Mouse (Mus musculus) limb, embryonic 15.5 days (tissue): ENCODE results near the gene Parp6. TPM values are rescaled to one million over a fixed set of nuclear protein-coding genes. Genes with fewer than 3 reads are reported as not detected.

Source experiments
- ATAC-seq: fragments of 200-750 bp; cut with Nextera tagmentation; 2 replicates; pipeline ENCODE4 v1.8.0; 2017; ENCODE audit warnings: low read depth, moderate TSS enrichment; ENCODE audit not compliant: insufficient number of reproducible peaks, low FRiP score, low TSS enrichment
- H3K27ac ChIP-seq: fragments of 300-500 bp; sonication (generic); 2 replicates; pipeline ENCODE4 v1.5.1; 2015; ENCODE audit warnings: moderate library complexity, mild to moderate bottlenecking, inconsistent platforms
- H3K27me3 ChIP-seq: fragments of 300-500 bp; sonication (generic); 2 replicates; pipeline ENCODE4 v1.6.1; 2015; ENCODE audit warnings: inconsistent platforms
- H3K36me3 ChIP-seq: fragments of 300-500 bp; sonication (generic); 2 replicates; pipeline ENCODE4 v1.6.1; 2015; ENCODE audit warnings: inconsistent platforms
- H3K4me1 ChIP-seq: fragments of 300-500 bp; sonication (generic); 2 replicates; pipeline ENCODE4 v1.6.1; 2015; ENCODE audit warnings: inconsistent platforms
- H3K4me2 ChIP-seq: fragments of 300-500 bp; sonication (generic); 2 replicates; pipeline ENCODE4 v1.6.1; 2015; ENCODE audit warnings: mild to moderate bottlenecking, inconsistent platforms
- H3K4me3 ChIP-seq: fragments of 300-500 bp; sonication (generic); 2 replicates; pipeline ENCODE4 v1.5.1; 2015; ENCODE audit warnings: mild to moderate bottlenecking, inconsistent platforms
- H3K9ac ChIP-seq: fragments of 300-500 bp; sonication (generic); 2 replicates; pipeline ENCODE4 v1.6.1; 2015; ENCODE audit warnings: inconsistent platforms
- H3K9me3 ChIP-seq: fragments of 300-500 bp; sonication (generic); 2 replicates; pipeline ENCODE4 v1.6.1; 2016; ENCODE audit warnings: inconsistent platforms
- WGBS: fragments of 180-500 bp; shearing (Covaris S2); methylation state at CpG from one replicate; pipeline ENCODE4 v1.1.7; 2015; 5-methylcytosine and 5-hydroxymethylcytosine counted together
- polyA plus RNA-seq: library from polyadenylated mRNA; unstranded; fragments of >200 nt; fragmentation: Nextera tagmentation; extraction: Ambion mirVana; gene quantifications from 2 replicates; pipeline ENCODE4 v1.2.1, GENCODE M21; 2015

The Parp6 gene
- polyA plus RNA-seq, 1 experiment from 2014 or later, result 27.8 TPM

- ATAC-seq, result no peak
- WGBS, result 72% methylated on average over 2 of the region's 2 CpGs
Measured at GRCm38 (mm10) chr9:59610950-59611349, 6.1 kb upstream of the Parp6 start.

GRCm38 (mm10) chr9:59615797-59616196 lies 1.3 kb upstream of the Parp6 start:
- 79% methylated on average over 2 of the region's 2 CpGs for WGBS
- no peak overlapping the region for H3K27ac ChIP-seq
- peaks cover 13% of the 10 kb centered on the region for H3K4me1 ChIP-seq
- no peaks in the 10 kb centered on the region for H3K27me3 ChIP-seq
- H3K9me3 ChIP-seq, result no peaks in the 10 kb centered on the region
- no peak overlapping the region for H3K9ac ChIP-seq
- H3K4me3 ChIP-seq, result no peak overlapping the region
- no peaks in the 10 kb centered on the region for H3K36me3 ChIP-seq
- no peak overlapping the region for H3K4me2 ChIP-seq
- no peak for ATAC-seq

More at GRCm38 (mm10) chr9:59610950-59611349, 6.1 kb upstream of the Parp6 start:
- Histone ChIP-seq H3K4me2 (no peak overlapping the region), H3K9ac (no peak overlapping the region), H3K27ac (no peak overlapping the region), H3K4me3 (no peak overlapping the region), H3K27me3 (no peaks in the 10 kb centered on the region), H3K9me3 (no peaks in the 10 kb centered on the region), H3K4me1 (no peaks in the 10 kb centered on the region), H3K36me3 (no peaks in the 10 kb centered on the region)

GRCm38 (mm10) chr9:59617307-59617973 lies 356 bp downstream of the Parp6 start:
- Histone ChIP-seq H3K4me1 (peaks cover 13% of the 10 kb centered on the region), H3K27ac (peak overlapping the region; percentile 94), H3K4me2 (peak overlapping the region; percentile 59), H3K4me3 (peak overlapping the region; percentile 96), H3K9me3 (no peaks in the 10 kb centered on the region), H3K27me3 (no peaks in the 10 kb centered on the region), H3K9ac (peak overlapping the region; percentile 83), H3K36me3 (peaks cover 6% of the 10 kb centered on the region)
- ATAC-seq, result no peak; the same call in 1 of the 2 replicates
- WGBS, result under 1% methylated on average over 51 of the region's 58 CpGs

GRCm38 (mm10) chr9:59638372-59638771 lies 21.3 kb downstream of the Parp6 start:
- no peaks in the 10 kb centered on the region for H3K9me3 ChIP-seq
- no peak overlapping the region for H3K27ac ChIP-seq
- no peak overlapping the region for H3K4me2 ChIP-seq
- H3K4me1 ChIP-seq, result no peaks in the 10 kb centered on the region
- peaks cover 74% of the 10 kb centered on the region for H3K36me3 ChIP-seq
- 89% methylated on average over 1 of the region's 1 CpGs for WGBS
- H3K27me3 ChIP-seq, result no peaks in the 10 kb centered on the region
- ATAC-seq, result no peak
- no peak overlapping the region for H3K4me3 ChIP-seq
- H3K9ac ChIP-seq, result no peak overlapping the region

GRCm38 (mm10) chr9:59639936-59640335 lies 22.9 kb downstream of the Parp6 start:
- no peaks in the 10 kb centered on the region for H3K27me3 ChIP-seq
- H3K27ac ChIP-seq, result no peak overlapping the region
- no peak overlapping the region for H3K4me2 ChIP-seq
- no peak overlapping the region for H3K9ac ChIP-seq
- peaks cover 62% of the 10 kb centered on the region for H3K36me3 ChIP-seq
- WGBS, result 86% methylated on average over 4 of the region's 4 CpGs
- no peaks in the 10 kb centered on the region for H3K4me1 ChIP-seq
- no peak for ATAC-seq
- no peak overlapping the region for H3K4me3 ChIP-seq
- H3K9me3 ChIP-seq, result no peaks in the 10 kb centered on the region

GRCm38 (mm10) chr9:59641320-59641719 lies 24.2 kb downstream of the Parp6 start:
- H3K9ac ChIP-seq, result no peak overlapping the region
- peaks cover 58% of the 10 kb centered on the region for H3K36me3 ChIP-seq
- no peak overlapping the region for H3K27ac ChIP-seq
- no peaks in the 10 kb centered on the region for H3K9me3 ChIP-seq
- H3K4me2 ChIP-seq, result no peak overlapping the region
- no peak for ATAC-seq
- H3K4me1 ChIP-seq, result no peaks in the 10 kb centered on the region
- 78% methylated on average over 2 of the region's 2 CpGs for WGBS
- no peak overlapping the region for H3K4me3 ChIP-seq
- H3K27me3 ChIP-seq, result no peaks in the 10 kb centered on the region

GRCm38 (mm10) chr9:59649911-59650310 lies 32.8 kb downstream of the Parp6 start:
- no peak overlapping the region for H3K4me3 ChIP-seq
- no peak overlapping the region for H3K9ac ChIP-seq
- no peaks in the 10 kb centered on the region for H3K4me1 ChIP-seq
- no peaks in the 10 kb centered on the region for H3K9me3 ChIP-seq
- H3K27me3 ChIP-seq, result no peaks in the 10 kb centered on the region
- H3K36me3 ChIP-seq, result peaks cover 40% of the 10 kb centered on the region
- H3K4me2 ChIP-seq, result no peak overlapping the region
- 96% methylated on average over 4 of the region's 4 CpGs for WGBS
- H3K27ac ChIP-seq, result no peak overlapping the region
- ATAC-seq, result no peak

GRCm38 (mm10) chr9:59653371-59653770 lies 36.3 kb downstream of the Parp6 start:
- no peak overlapping the region for H3K4me2 ChIP-seq
- 20% methylated on average over 3 of the region's 3 CpGs for WGBS
- no peak overlapping the region for H3K4me3 ChIP-seq
- no peaks in the 10 kb centered on the region for H3K27me3 ChIP-seq
- peaks cover 27% of the 10 kb centered on the region for H3K36me3 ChIP-seq
- no peaks in the 10 kb centered on the region for H3K9me3 ChIP-seq
- no peak overlapping the region for H3K9ac ChIP-seq
- H3K4me1 ChIP-seq, result peaks cover 9% of the 10 kb centered on the region
- ATAC-seq, result no peak
- no peak overlapping the region for H3K27ac ChIP-seq

GRCm38 (mm10) chr9:59654450-59654983 lies 37.4 kb downstream of the Parp6 start:
- peaks cover 16% of the 10 kb centered on the region for H3K36me3 ChIP-seq
- no peak for ATAC-seq
- H3K4me1 ChIP-seq, result peaks cover 19% of the 10 kb centered on the region
- no peak overlapping the region for H3K4me2 ChIP-seq
- H3K4me3 ChIP-seq, result no peak overlapping the region
- 86% methylated on average over 2 of the region's 2 CpGs for WGBS
- no peak overlapping the region for H3K9ac ChIP-seq
- no peaks in the 10 kb centered on the region for H3K27me3 ChIP-seq
- no peak overlapping the region for H3K27ac ChIP-seq
- no peaks in the 10 kb centered on the region for H3K9me3 ChIP-seq

GRCm38 (mm10) chr9:59655958-59656634 lies 39.0 kb downstream of the Parp6 start, which contains the start of gene Pkm:
Pkm (plus strand) TSS chr9:59656368.
- H3K4me2 ChIP-seq, result peak within 1 kb of the TSS; percentile 52
- peaks cover 11% of the 10 kb centered on the region for H3K36me3 ChIP-seq
- H3K4me1 ChIP-seq, result peaks cover 35% of the 10 kb centered on the region
- no peaks in the 10 kb centered on the region for H3K27me3 ChIP-seq
- peak within 1 kb of the TSS; percentile 75 for H3K9ac ChIP-seq
- under 1% methylated on average over 46 of the region's 46 CpGs for WGBS
- peak within 1 kb of the TSS; percentile 96 for H3K27ac ChIP-seq
- H3K9me3 ChIP-seq, result no peaks in the 10 kb centered on the region
- peak within 1 kb of the TSS; percentile 78 for H3K4me3 ChIP-seq
- ATAC-seq, result peak; percentile 90

- Histone ChIP-seq H3K9me3 (no peaks in the 10 kb centered on the region), H3K27me3 (no peaks in the 10 kb centered on the region), H3K9ac (peak overlapping the region; percentile 75), H3K4me3 (peak overlapping the region; percentile 78), H3K4me2 (peak overlapping the region; percentile 52), H3K27ac (peak overlapping the region; percentile 96), H3K36me3 (peaks cover 13% of the 10 kb centered on the region), H3K4me1 (peaks cover 41% of the 10 kb centered on the region)
- WGBS, result under 1% methylated on average over 65 of the region's 65 CpGs
- no peak; the same call in 1 of the 2 replicates for ATAC-seq
Measured at GRCm38 (mm10) chr9:59656635-59657617, 39.8 kb downstream of the Parp6 start.
